Mouse (Mus musculus): ENCODE measurements around the gene Acer3. TPM values are rescaled to one million over a fixed set of nuclear protein-coding genes. Genes with fewer than 3 reads are reported as not detected.

Acer3 gene
- total and polyA plus RNA-seq, 3 experiments = 12.1 to 145 (median 67.7) TPM

- peaks cover 2% of the 10 kb centered on the region; the same call in 1 of the 2 replicates for H3K9me3 ChIP-seq (replicated peaks)
- no peaks in the 10 kb centered on the region for H3K36me3 ChIP-seq (replicated peaks)
- DNase-seq (ENCODE audit: low spot score) (no peak), ATAC-seq (ENCODE audit: extremely low read depth, insufficient number of reproducible peaks, low FRiP score, poor library complexity, severe bottlenecking) (no peak)
- no peak for TF ChIP-seq POLR2AphosphoS5 (IDR thresholded peaks at IDR 0.05; ENCODE audit: insufficient replicate concordance, low read depth, low read length)
- TF ChIP-seq GATA1 (IDR thresholded peaks at IDR 0.05; ENCODE audit: borderline replicate concordance, low read length) = no peak
- no peak for TF ChIP-seq GATA2 (IDR thresholded peaks at IDR 0.05; ENCODE audit: borderline replicate concordance, low read depth, low read length)
- no peak for TF ChIP-seq TAL1 (conservative IDR thresholded peaks at IDR 0.05; ENCODE audit: low read depth, low read length)
- no peak for TF ChIP-seq CTCF (IDR thresholded peaks at IDR 0.05; ENCODE audit: low read depth, low read length)
- H3K27me3 ChIP-seq (ENCODE audit: insufficient read depth, low read length) = peaks cover 18% of the 10 kb centered on the region; the same call in 1 of the 2 replicates
- H3K4me3 ChIP-seq (ENCODE audit: low read depth, low read length) = no peak overlapping the region
- no peaks in the 10 kb centered on the region for H3K4me1 ChIP-seq (ENCODE audit: insufficient read depth, low read depth, low read length)
These were observed 126.8 kb downstream of the Acer3 start for GRCm38 (mm10) chr7:98194026-98194792.

GRCm38 (mm10) chr7:98193515-98194025 is 127.4 kb downstream of the Acer3 start:
- H3K36me3 ChIP-seq (replicated peaks) = no peaks in the 10 kb centered on the region
- DNase-seq (ENCODE audit: low spot score) (no peak), ATAC-seq (ENCODE audit: extremely low read depth, insufficient number of reproducible peaks, low FRiP score, poor library complexity, severe bottlenecking) (no peak)
- no peaks in the 10 kb centered on the region for H3K4me1 ChIP-seq (ENCODE audit: insufficient read depth, low read depth, low read length)
- TF ChIP-seq TAL1 (conservative IDR thresholded peaks at IDR 0.05; ENCODE audit: low read depth, low read length) (no peak), POLR2AphosphoS5 (IDR thresholded peaks at IDR 0.05; ENCODE audit: insufficient replicate concordance, low read depth, low read length) (no peak), GATA1 (IDR thresholded peaks at IDR 0.05; ENCODE audit: borderline replicate concordance, low read length) (no peak), GATA2 (IDR thresholded peaks at IDR 0.05; ENCODE audit: borderline replicate concordance, low read depth, low read length) (no peak), CTCF (IDR thresholded peaks at IDR 0.05; ENCODE audit: low read depth, low read length) (no peak)
- peaks cover 22% of the 10 kb centered on the region; the same call in 1 of the 2 replicates for H3K27me3 ChIP-seq (ENCODE audit: insufficient read depth, low read length)
- no peak overlapping the region for H3K4me3 ChIP-seq (ENCODE audit: low read depth, low read length)
- H3K9me3 ChIP-seq (replicated peaks) = peaks cover 2% of the 10 kb centered on the region; the same call in 1 of the 2 replicates

DNA sequence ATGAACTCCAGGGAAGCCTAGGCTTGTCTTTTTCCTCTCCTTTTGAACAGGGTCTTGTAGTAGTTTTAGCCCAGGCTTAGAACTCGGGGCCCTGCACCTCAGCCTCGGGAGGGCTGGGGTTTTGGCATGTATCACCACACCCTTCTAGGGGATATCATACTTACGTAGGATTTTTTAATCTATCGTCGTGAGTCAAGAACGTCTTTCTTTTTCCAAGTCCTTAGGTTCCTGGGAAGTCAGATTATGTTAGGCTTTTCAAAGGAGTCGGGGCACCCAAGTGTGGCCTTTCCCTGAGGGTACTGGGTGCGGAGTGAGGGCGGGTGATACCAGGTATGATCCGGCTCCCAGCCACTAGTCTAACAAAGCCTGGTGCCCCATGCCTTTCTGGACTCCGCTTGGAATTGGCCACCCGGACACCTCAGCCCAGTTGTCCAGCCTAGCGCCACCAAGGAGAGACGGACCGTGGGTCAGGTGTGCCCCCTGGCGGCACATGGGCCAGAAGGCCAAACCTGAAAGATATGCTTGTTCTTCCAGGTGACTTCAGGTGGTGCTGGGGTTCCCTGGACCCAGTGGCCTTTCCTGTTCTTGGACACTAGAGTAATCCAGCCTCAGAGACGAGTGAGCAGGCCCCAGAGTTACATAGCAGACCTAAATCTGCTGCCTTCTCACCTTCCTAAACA is 129.3 kb downstream of the Acer3 start:
- DNase-seq (ENCODE audit: low spot score) = no peak
- H3K4me3 ChIP-seq (ENCODE audit: low read depth, low read length) = no peak overlapping the region
- no peaks in the 10 kb centered on the region for H3K4me1 ChIP-seq (ENCODE audit: insufficient read depth, low read depth, low read length)
- H3K9me3 ChIP-seq (replicated peaks) = peaks cover 2% of the 10 kb centered on the region; the same call in 1 of the 2 replicates
- ATAC-seq (ENCODE audit: extremely low read depth, insufficient number of reproducible peaks, low FRiP score, poor library complexity, severe bottlenecking) = no peak
- TF ChIP-seq TAL1 (conservative IDR thresholded peaks at IDR 0.05; ENCODE audit: low read depth, low read length) (no peak), POLR2AphosphoS5 (IDR thresholded peaks at IDR 0.05; ENCODE audit: insufficient replicate concordance, low read depth, low read length) (no peak), GATA2 (IDR thresholded peaks at IDR 0.05; ENCODE audit: borderline replicate concordance, low read depth, low read length) (no peak), CTCF (IDR thresholded peaks at IDR 0.05; ENCODE audit: low read depth, low read length) (no peak), GATA1 (IDR thresholded peaks at IDR 0.05; ENCODE audit: borderline replicate concordance, low read length) (no peak)
- H3K36me3 ChIP-seq (replicated peaks) = no peaks in the 10 kb centered on the region
- H3K27me3 ChIP-seq (ENCODE audit: insufficient read depth, low read length) = peaks cover 19% of the 10 kb centered on the region; the same call in 1 of the 2 replicates

DNA sequence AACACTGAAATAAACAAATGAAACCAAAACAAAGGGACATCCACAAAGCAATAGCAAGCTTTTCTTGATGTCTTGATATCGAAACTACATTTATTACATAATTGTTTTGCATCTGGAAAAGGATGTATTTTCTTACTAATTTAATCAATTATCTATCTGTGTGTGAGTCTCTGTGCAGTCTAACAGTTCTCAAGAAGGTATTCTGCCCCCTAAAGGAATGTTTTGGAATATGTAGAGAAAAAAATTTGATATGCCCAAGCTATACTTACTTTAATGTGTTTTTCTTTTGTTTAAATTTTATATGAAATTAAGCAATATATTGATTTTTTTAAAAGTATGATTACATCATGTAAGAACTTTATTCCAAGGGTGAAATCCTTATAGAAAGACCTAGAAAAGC is 130.4 kb downstream of the Acer3 start:
- Histone ChIP-seq H3K27me3 (ENCODE audit: insufficient read depth, low read length) (peaks cover 17% of the 10 kb centered on the region; the same call in 1 of the 2 replicates), H3K9me3 (replicated peaks) (peaks cover 2% of the 10 kb centered on the region; the same call in 1 of the 2 replicates), H3K4me1 (ENCODE audit: insufficient read depth, low read depth, low read length) (no peaks in the 10 kb centered on the region), H3K36me3 (replicated peaks) (no peaks in the 10 kb centered on the region), H3K4me3 (ENCODE audit: low read depth, low read length) (no peak overlapping the region)
- TF ChIP-seq GATA1 (IDR thresholded peaks at IDR 0.05; ENCODE audit: borderline replicate concordance, low read length) (no peak), POLR2AphosphoS5 (IDR thresholded peaks at IDR 0.05; ENCODE audit: insufficient replicate concordance, low read depth, low read length) (no peak), TAL1 (conservative IDR thresholded peaks at IDR 0.05; ENCODE audit: low read depth, low read length) (no peak), CTCF (IDR thresholded peaks at IDR 0.05; ENCODE audit: low read depth, low read length) (no peak), GATA2 (IDR thresholded peaks at IDR 0.05; ENCODE audit: borderline replicate concordance, low read depth, low read length) (no peak)
- ATAC-seq (ENCODE audit: extremely low read depth, insufficient number of reproducible peaks, low FRiP score, poor library complexity, severe bottlenecking) (no peak), DNase-seq (ENCODE audit: low spot score) (no peak)

- ATAC-seq (ENCODE audit: extremely low read depth, insufficient number of reproducible peaks, low FRiP score, poor library complexity, severe bottlenecking) (no peak), DNase-seq (ENCODE audit: low spot score) (no peak)
- H3K4me3 ChIP-seq (ENCODE audit: low read depth, low read length) = no peak overlapping the region
- H3K4me1 ChIP-seq (ENCODE audit: insufficient read depth, low read depth, low read length) = no peaks in the 10 kb centered on the region
- H3K36me3 ChIP-seq (replicated peaks) = no peaks in the 10 kb centered on the region
- H3K27me3 ChIP-seq (ENCODE audit: insufficient read depth, low read length) = peaks cover 21% of the 10 kb centered on the region
- peaks cover 2% of the 10 kb centered on the region; the same call in 1 of the 2 replicates for H3K9me3 ChIP-seq (replicated peaks)
- TF ChIP-seq GATA1 (IDR thresholded peaks at IDR 0.05; ENCODE audit: borderline replicate concordance, low read length) = no peak
- no peak for TF ChIP-seq GATA2 (IDR thresholded peaks at IDR 0.05; ENCODE audit: borderline replicate concordance, low read depth, low read length)
These were observed 131.3 kb downstream of the Acer3 start for GRCm38 (mm10) chr7:98189745-98190144.

DNA sequence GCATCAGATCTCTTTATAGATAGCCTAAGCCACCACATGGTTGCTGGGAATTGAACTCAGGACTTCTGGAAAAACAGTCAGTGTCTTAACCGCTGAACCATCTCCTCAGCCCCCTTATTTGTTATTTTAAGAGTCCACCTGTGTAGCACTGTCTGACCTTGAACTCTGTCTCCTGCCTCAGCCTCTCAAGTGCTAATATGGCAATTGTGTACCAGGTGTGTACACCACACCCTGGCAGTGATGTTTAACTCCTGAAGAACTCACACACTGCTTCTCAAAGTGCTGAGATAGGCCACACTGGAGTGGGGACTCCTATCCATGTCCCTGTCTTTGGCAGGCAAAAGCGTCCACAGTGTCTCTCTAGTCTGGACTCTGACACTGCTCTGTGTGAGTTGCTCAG is 132.3 kb downstream of the Acer3 start:
- DNase-seq (ENCODE audit: low spot score) = no peak
- no peak for ATAC-seq (ENCODE audit: extremely low read depth, insufficient number of reproducible peaks, low FRiP score, poor library complexity, severe bottlenecking)

More for the DNA sequence above, 132.3 kb downstream of the Acer3 start:
- no peaks in the 10 kb centered on the region for H3K4me1 ChIP-seq (ENCODE audit: insufficient read depth, low read depth, low read length)
- 0 out of 2 replicates have a peak, but pooled peaks cover 2% of the 10 kb centered on the region for H3K9me3 ChIP-seq (replicated peaks)
- no peaks in the 10 kb centered on the region for H3K36me3 ChIP-seq (replicated peaks)
- H3K4me3 ChIP-seq (ENCODE audit: low read depth, low read length) = no peak overlapping the region
- TF ChIP-seq GATA2 (IDR thresholded peaks at IDR 0.05; ENCODE audit: borderline replicate concordance, low read depth, low read length) = no peak
- no peak for TF ChIP-seq GATA1 (IDR thresholded peaks at IDR 0.05; ENCODE audit: borderline replicate concordance, low read length)
- no peak for TF ChIP-seq CTCF (IDR thresholded peaks at IDR 0.05; ENCODE audit: low read depth, low read length)
- no peak for TF ChIP-seq POLR2AphosphoS5 (IDR thresholded peaks at IDR 0.05; ENCODE audit: insufficient replicate concordance, low read depth, low read length)
- TF ChIP-seq TAL1 (conservative IDR thresholded peaks at IDR 0.05; ENCODE audit: low read depth, low read length) = no peak
- peaks cover 20% of the 10 kb centered on the region for H3K27me3 ChIP-seq (ENCODE audit: insufficient read depth, low read length)

All from G1E (cell line).